Mouse (Mus musculus): ENCODE data around the gene Rab5b. TPM values are rescaled to one million over a fixed set of nuclear protein-coding genes. Genes with fewer than 3 reads are reported as not detected.
"Not testable (repeated sequence)": the region's sequence is repeated elsewhere in the genome, so short reads cannot be mapped to it uniquely, and the experiment has no call there.

Gene Rab5b
- polyA plus RNA-seq, 1 experiment from 2014 or later = 106 TPM

GRCm38 (mm10) chr10:128635697-128636096 is 60.4 kb downstream of the Rab5b start:
- H3K4me3 ChIP-seq (replicated peaks) = no peak overlapping the region
- H3K9ac ChIP-seq (replicated peaks) = no peak overlapping the region
- no peaks in the 10 kb centered on the region for H3K9me3 ChIP-seq
- no peak overlapping the region for H3K4me2 ChIP-seq (replicated peaks)
- 97% methylated on average over 13 of the region's 13 CpGs for WGBS
- H3K36me3 ChIP-seq = peaks cover 66% of the 10 kb centered on the region
- no peak overlapping the region for H3K27ac ChIP-seq
- H3K27me3 ChIP-seq = no peaks in the 10 kb centered on the region; the same call in 1 of the 2 replicates
- H3K4me1 ChIP-seq (replicated peaks) = peaks cover 10% of the 10 kb centered on the region; the same call in 1 of the 2 replicates
- ATAC-seq = no peak

GRCm38 (mm10) chr10:128631571-128631970 is 64.5 kb downstream of the Rab5b start:
- Histone ChIP-seq H3K9ac (replicated peaks) (0 out of 2 replicates have a peak overlapping the region, but pooled peaks have one; percentile 3), H3K36me3 (peaks cover 41% of the 10 kb centered on the region), H3K4me1 (replicated peaks) (no peaks in the 10 kb centered on the region), H3K4me3 (replicated peaks) (no peak overlapping the region), H3K4me2 (replicated peaks) (no peak overlapping the region), H3K27me3 (no peaks in the 10 kb centered on the region; the same call in 1 of the 2 replicates), H3K27ac (no peak overlapping the region), H3K9me3 (no peaks in the 10 kb centered on the region)
- WGBS = 24% methylated on average over 6 of the region's 6 CpGs
- ATAC-seq = no peak

GRCm38 (mm10) chr10:128630306-128630705 is 65.8 kb downstream of the Rab5b start:
- H3K36me3 ChIP-seq = peaks cover 29% of the 10 kb centered on the region
- 86% methylated on average over 5 of the region's 5 CpGs for WGBS
- not testable (repeated sequence) for H3K4me1 ChIP-seq (replicated peaks); H3K9ac ChIP-seq (replicated peaks); ATAC-seq; H3K27me3 ChIP-seq; H3K4me3 ChIP-seq (replicated peaks); H3K4me2 ChIP-seq (replicated peaks); H3K27ac ChIP-seq; H3K9me3 ChIP-seq

GRCm38 (mm10) chr10:128629746-128630145 is 66.3 kb downstream of the Rab5b start:
- H3K27ac ChIP-seq = no peak overlapping the region
- H3K9ac ChIP-seq (replicated peaks) = no peak overlapping the region
- WGBS = 72% methylated on average over 2 of the region's 2 CpGs
- peaks cover 25% of the 10 kb centered on the region for H3K36me3 ChIP-seq
- peaks cover 9% of the 10 kb centered on the region for H3K4me1 ChIP-seq (replicated peaks)
- H3K4me3 ChIP-seq (replicated peaks) = no peak overlapping the region
- H3K4me2 ChIP-seq (replicated peaks) = no peak overlapping the region
- ATAC-seq = no peak
- no peaks in the 10 kb centered on the region for H3K9me3 ChIP-seq
- H3K27me3 ChIP-seq = no peaks in the 10 kb centered on the region; the same call in 1 of the 2 replicates

- Histone ChIP-seq H3K27me3 (no peaks in the 10 kb centered on the region), H3K4me1 (replicated peaks) (peaks cover 9% of the 10 kb centered on the region), H3K27ac (no peak overlapping the region), H3K36me3 (peaks cover 25% of the 10 kb centered on the region), H3K4me2 (replicated peaks) (no peak overlapping the region), H3K4me3 (replicated peaks) (no peak overlapping the region), H3K9ac (replicated peaks) (no peak overlapping the region), H3K9me3 (no peaks in the 10 kb centered on the region)
- no peak for ATAC-seq
- WGBS = 89% methylated on average over 10 of the region's 10 CpGs
Observed at GRCm38 (mm10) chr10:128627398-128628317, 68.4 kb downstream of the Rab5b start.

Other genes with a start within 250 kb of the Rab5b start
- 200 and 212 TPM in 2 replicates for gene Smarcc2, start 237.0 kb downstream of the Rab5b start, polyA plus RNA-seq (2015; fragmentation: Nextera tagmentation; extraction: Ambion mirVana)
- 836 and 885 TPM in 2 replicates for gene Myl6, start 202.1 kb downstream of the Rab5b start, polyA plus RNA-seq (2015; fragmentation: Nextera tagmentation; extraction: Ambion mirVana)
- gene Myl6b, start 197.6 kb downstream of the Rab5b start, polyA plus RNA-seq (2015; fragmentation: Nextera tagmentation; extraction: Ambion mirVana) = 3.4 and 4.3 TPM in 2 replicates
- 11.6 and 13.7 TPM in 2 replicates for gene Esyt1, start 170.4 kb downstream of the Rab5b start, polyA plus RNA-seq (2015; fragmentation: Nextera tagmentation; extraction: Ambion mirVana)
- 23.3 and 24.2 TPM in 2 replicates for gene Zc3h10, start 148.5 kb downstream of the Rab5b start, polyA plus RNA-seq (2015; fragmentation: Nextera tagmentation; extraction: Ambion mirVana)
- gene Rpl41, start 147.0 kb downstream of the Rab5b start, polyA plus RNA-seq (2015; fragmentation: Nextera tagmentation; extraction: Ambion mirVana) = 2,545 and 2,595 TPM in 2 replicates
- 139 TPM in 2 replicates for gene Pa2g4, start 130.3 kb downstream of the Rab5b start, polyA plus RNA-seq (2015; fragmentation: Nextera tagmentation; extraction: Ambion mirVana)
- gene Erbb3, start 106.6 kb downstream of the Rab5b start, polyA plus RNA-seq (2015; fragmentation: Nextera tagmentation; extraction: Ambion mirVana) = 0.13 and 0.19 TPM in 2 replicates
- gene Rps26, start 69.5 kb downstream of the Rab5b start, polyA plus RNA-seq (2015; fragmentation: Nextera tagmentation; extraction: Ambion mirVana) = 461 and 477 TPM in 2 replicates
- 16.5 and 17.0 TPM in 2 replicates for gene Ikzf4, start 50.3 kb downstream of the Rab5b start, polyA plus RNA-seq (2015; fragmentation: Nextera tagmentation; extraction: Ambion mirVana)
- gene Suox, start 22.2 kb downstream of the Rab5b start, polyA plus RNA-seq (2015; fragmentation: Nextera tagmentation; extraction: Ambion mirVana) = 13.0 and 13.7 TPM in 2 replicates
- 0.09 and 0.15 TPM in 2 replicates for gene Pmel, start 7.9 kb upstream of the Rab5b start, polyA plus RNA-seq (2015; fragmentation: Nextera tagmentation; extraction: Ambion mirVana)
- 36.2 TPM in 2 replicates for gene Cdk2, start 8.8 kb upstream of the Rab5b start, polyA plus RNA-seq (2015; fragmentation: Nextera tagmentation; extraction: Ambion mirVana)
- gene Dgka, start 48.6 kb upstream of the Rab5b start, polyA plus RNA-seq (2015; fragmentation: Nextera tagmentation; extraction: Ambion mirVana) = 5.0 TPM in 2 replicates
- 50.6 and 51.8 TPM in 2 replicates for gene Pym1, start 51.6 kb upstream of the Rab5b start, polyA plus RNA-seq (2015; fragmentation: Nextera tagmentation; extraction: Ambion mirVana)
- gene Mmp19, start 94.6 kb upstream of the Rab5b start, polyA plus RNA-seq (2015; fragmentation: Nextera tagmentation; extraction: Ambion mirVana) = 0.32 and 0.48 TPM in 2 replicates
- gene Dnajc14, start 107.8 kb upstream of the Rab5b start, polyA plus RNA-seq (2015; fragmentation: Nextera tagmentation; extraction: Ambion mirVana) = 54.1 and 56.3 TPM in 2 replicates
- 17.4 and 17.5 TPM in 2 replicates for gene Tmem198b, start 108.1 kb upstream of the Rab5b start, polyA plus RNA-seq (2015; fragmentation: Nextera tagmentation; extraction: Ambion mirVana)
- 203 and 209 TPM in 2 replicates for gene Sarnp, start 121.1 kb upstream of the Rab5b start, polyA plus RNA-seq (2015; fragmentation: Nextera tagmentation; extraction: Ambion mirVana)
- gene Ormdl2, start 125.4 kb upstream of the Rab5b start, polyA plus RNA-seq (2015; fragmentation: Nextera tagmentation; extraction: Ambion mirVana) = 29.3 and 31.3 TPM in 2 replicates
- gene Gdf11, start 195.5 kb upstream of the Rab5b start, polyA plus RNA-seq (2015; fragmentation: Nextera tagmentation; extraction: Ambion mirVana) = 11.2 and 11.7 TPM in 2 replicates
- gene Cd63, start 204.7 kb upstream of the Rab5b start, polyA plus RNA-seq (2015; fragmentation: Nextera tagmentation; extraction: Ambion mirVana) = 127 and 141 TPM in 2 replicates
- gene Rdh5, start 226.6 kb upstream of the Rab5b start, polyA plus RNA-seq (2015; fragmentation: Nextera tagmentation; extraction: Ambion mirVana) = 14.8 and 20.9 TPM in 2 replicates
- gene Bloc1s1, start 227.8 kb upstream of the Rab5b start, polyA plus RNA-seq (2015; fragmentation: Nextera tagmentation; extraction: Ambion mirVana) = 266 and 289 TPM in 2 replicates
- 1.7 and 2.5 TPM in 2 replicates for gene Itga7, start 237.6 kb upstream of the Rab5b start, polyA plus RNA-seq (2015; fragmentation: Nextera tagmentation; extraction: Ambion mirVana)